Mouse (Mus musculus) heart, embryonic 13.5 days (tissue): ENCODE measurements around the gene Pnkp. TPM values are rescaled to one million over a fixed set of nuclear protein-coding genes. Genes with fewer than 3 reads are reported as not detected.

Experiments used
- ATAC-seq: fragments of 200-750 bp; cut with Nextera tagmentation; 2 replicates; pipeline ENCODE4 v1.8.0; 2017; ENCODE audit warnings: moderate TSS enrichment; ENCODE audit not compliant: insufficient number of reproducible peaks, low FRiP score, low TSS enrichment; ENCODE audit errors: extremely low read depth
- H3K27ac ChIP-seq: fragments of 300-500 bp; sonication (generic); replicated peaks from 2 replicates; pipeline ENCODE4 v1.5.1; 2015; ENCODE audit warnings: moderate library complexity, mild to moderate bottlenecking, inconsistent platforms
- H3K27me3 ChIP-seq: fragments of 300-500 bp; sonication (generic); replicated peaks from 2 replicates; pipeline ENCODE4 v1.6.1; 2015; ENCODE audit warnings: mild to moderate bottlenecking, inconsistent platforms
- H3K36me3 ChIP-seq: fragments of 300-500 bp; sonication (generic); 2 replicates; pipeline ENCODE4 v1.6.1; 2015; ENCODE audit warnings: mild to moderate bottlenecking, inconsistent platforms
- H3K4me1 ChIP-seq: fragments of 300-500 bp; sonication (generic); 2 replicates; pipeline ENCODE4 v1.6.1; 2015; ENCODE audit warnings: inconsistent platforms
- H3K4me2 ChIP-seq: fragments of 300-500 bp; sonication (generic); 2 replicates; pipeline ENCODE4 v1.6.1; 2015; ENCODE audit warnings: inconsistent platforms, mild to moderate bottlenecking, moderate library complexity
- H3K4me3 ChIP-seq: fragments of 300-500 bp; sonication (generic); 2 replicates; pipeline ENCODE4 v1.5.1; 2015; ENCODE audit warnings: moderate library complexity, mild to moderate bottlenecking, inconsistent platforms
- H3K9ac ChIP-seq: fragments of 300-500 bp; sonication (generic); 2 replicates; pipeline ENCODE4 v1.6.1; 2015; ENCODE audit warnings: inconsistent platforms, mild to moderate bottlenecking, moderate library complexity
- H3K9me3 ChIP-seq: fragments of 300-500 bp; sonication (generic); 2 replicates; pipeline ENCODE4 v1.6.1; 2016; ENCODE audit warnings: inconsistent platforms
- WGBS: fragments of 180-500 bp; shearing (Covaris S2); methylation state at CpG from one replicate; pipeline ENCODE4 v1.1.7; 2015; ENCODE audit warnings: mixed read lengths; 5-methylcytosine and 5-hydroxymethylcytosine counted together
- polyA plus RNA-seq: library from polyadenylated mRNA; unstranded; fragments of >200 nt; fragmentation: Nextera tagmentation; extraction: Ambion mirVana; gene quantifications from 2 replicates; pipeline ENCODE4 v1.2.1, GENCODE M21; 2015

The Pnkp gene
- polyA plus RNA-seq, 1 experiment from 2014 or later, result 24.0 TPM

DNA sequence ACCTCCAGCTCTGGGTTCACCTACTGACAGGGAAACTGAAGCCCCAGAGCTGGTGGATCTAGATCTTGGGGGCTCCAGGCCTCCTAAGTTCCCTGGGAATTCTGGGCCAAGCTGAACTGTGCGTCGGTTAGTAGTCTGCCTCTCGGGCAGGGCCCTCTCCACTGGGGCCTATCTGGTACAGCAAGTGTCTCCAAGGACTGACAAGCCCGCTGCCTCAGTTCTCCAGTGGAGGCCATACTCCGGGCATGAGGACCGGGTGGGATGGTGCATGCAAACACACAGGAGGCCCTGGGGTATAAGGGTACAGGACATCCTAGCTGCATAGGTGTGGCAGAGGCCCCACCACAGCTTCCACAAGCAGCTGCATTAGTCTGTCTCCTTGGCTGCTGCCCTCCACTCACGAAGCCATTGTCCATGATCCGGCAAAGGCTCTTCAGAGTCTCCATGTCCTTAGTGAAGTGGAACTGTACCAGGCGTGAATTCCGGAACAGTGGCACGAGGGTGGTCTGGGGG is 7.1 kb downstream of the Pnkp start:
- H3K4me1 ChIP-seq, result peaks cover 61% of the 10 kb centered on the region
- no peak for ATAC-seq
- no peaks in the 10 kb centered on the region for H3K9me3 ChIP-seq
- peaks cover 58% of the 10 kb centered on the region for H3K36me3 ChIP-seq
- H3K27me3 ChIP-seq, result no peaks in the 10 kb centered on the region
- peak overlapping the region; percentile 98; the same call in 1 of the 2 replicates for H3K9ac ChIP-seq
- H3K4me2 ChIP-seq, result no peak overlapping the region
- H3K27ac ChIP-seq, result peak overlapping the region; percentile 77
- no peak overlapping the region for H3K4me3 ChIP-seq
- WGBS, result 83% methylated on average over 11 of the region's 11 CpGs

DNA sequence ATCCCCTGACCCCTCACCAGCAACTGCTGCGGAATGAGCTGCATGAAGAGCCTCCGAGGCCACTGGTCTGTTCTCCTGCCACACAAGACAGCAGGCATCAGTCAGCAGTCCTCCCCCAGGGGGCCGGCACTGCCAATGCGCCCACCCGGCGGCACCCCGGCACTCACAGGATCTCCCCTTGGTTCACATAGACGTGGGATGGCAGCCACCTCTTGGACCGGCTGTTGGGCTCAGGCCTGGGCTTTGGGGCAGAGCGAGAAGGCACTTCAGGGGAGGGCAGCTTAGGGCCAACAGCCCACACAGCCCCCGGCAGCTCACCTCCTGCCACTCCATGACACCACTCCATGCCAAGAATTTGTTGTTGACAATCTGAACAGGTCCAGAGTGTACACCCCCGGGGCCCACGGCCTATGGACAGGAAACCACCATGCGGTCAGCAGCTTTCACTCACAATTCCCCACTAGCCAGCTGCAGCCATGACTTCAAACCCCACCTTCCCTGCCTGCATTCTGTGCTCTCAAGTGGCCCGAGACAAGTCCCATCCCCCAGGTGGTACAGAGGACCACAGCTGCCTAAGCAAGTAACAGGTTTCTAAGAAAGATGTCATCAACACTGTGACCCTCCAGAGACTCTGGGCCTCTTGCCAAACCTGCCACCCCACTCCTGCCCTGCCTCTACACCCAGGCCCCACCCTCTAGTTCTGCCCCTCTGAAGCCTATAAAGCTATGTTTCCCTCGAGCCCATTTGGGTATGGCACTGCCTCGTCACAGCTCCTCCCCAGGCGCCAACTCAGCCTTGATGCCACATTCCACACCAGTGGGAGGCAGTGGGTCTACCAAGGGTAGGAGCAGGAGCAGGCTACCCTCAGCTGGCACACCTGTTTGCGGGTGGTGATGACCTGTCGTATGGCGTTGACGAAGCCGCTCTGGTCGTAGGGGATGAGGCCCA is 7.9 kb downstream of the Pnkp start:
- Histone ChIP-seq H3K4me1 (peaks cover 61% of the 10 kb centered on the region), H3K9me3 (no peaks in the 10 kb centered on the region), H3K27me3 (no peaks in the 10 kb centered on the region), H3K4me3 (no peak overlapping the region), H3K36me3 (peaks cover 51% of the 10 kb centered on the region), H3K9ac (peak overlapping the region; percentile 98), H3K27ac (peak overlapping the region; percentile 77), H3K4me2 (peak overlapping the region; percentile 92)
- no peak for ATAC-seq
- WGBS, result 70% methylated on average over 24 of the region's 24 CpGs

GRCm38 (mm10) chr7:44866276-44867009 is 9.5 kb downstream of the Pnkp start:
- Histone ChIP-seq H3K4me1 (peaks cover 60% of the 10 kb centered on the region), H3K36me3 (peaks cover 42% of the 10 kb centered on the region), H3K4me2 (peak overlapping the region; percentile 92), H3K4me3 (peak overlapping the region; percentile 81), H3K27me3 (no peaks in the 10 kb centered on the region), H3K9me3 (no peaks in the 10 kb centered on the region), H3K27ac (peak overlapping the region; percentile 77), H3K9ac (peak overlapping the region; percentile 98)
- 37% methylated on average over 15 of the region's 15 CpGs for WGBS
- ATAC-seq, result 0 out of 2 replicates have a peak, but pooled peaks have one; percentile 0

DNA sequence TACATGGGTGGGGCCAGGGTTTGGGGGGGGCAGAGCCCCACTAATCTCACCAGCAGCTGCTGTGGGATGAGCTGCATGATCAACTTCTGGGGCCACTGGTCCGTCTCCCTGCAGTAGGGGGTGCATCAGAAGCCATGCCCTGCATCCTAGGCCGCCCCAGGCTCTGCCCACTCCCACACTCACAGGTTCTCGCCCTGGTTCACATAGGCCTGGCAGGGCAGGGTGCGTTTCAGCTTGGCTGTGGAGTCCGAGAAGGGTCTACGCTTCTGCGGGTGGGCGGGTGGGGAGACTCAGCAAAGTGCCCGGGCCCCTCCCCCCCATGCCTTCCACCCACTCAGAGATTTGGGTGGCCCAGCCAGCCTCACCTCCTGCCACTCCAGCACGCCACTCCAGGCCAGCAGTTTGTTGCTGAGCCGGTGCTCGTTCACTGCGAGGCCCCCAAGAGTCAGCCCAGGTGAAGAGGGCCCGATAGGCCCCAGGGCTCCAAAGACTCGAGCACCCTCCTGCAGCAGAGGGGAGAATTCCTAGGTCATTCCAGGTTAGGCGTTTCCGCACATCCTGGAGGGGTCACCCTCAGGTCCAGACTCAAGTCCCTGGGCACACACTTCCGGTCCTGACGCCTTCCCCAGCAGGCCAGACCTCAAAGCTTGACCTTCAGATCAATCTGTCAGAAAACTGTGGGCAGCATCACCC is 10.2 kb downstream of the Pnkp start:
- H3K4me2 ChIP-seq, result peak overlapping the region; percentile 92
- H3K27me3 ChIP-seq, result no peaks in the 10 kb centered on the region
- WGBS, result 61% methylated on average over 19 of the region's 19 CpGs
- peak overlapping the region; percentile 98 for H3K9ac ChIP-seq
- peak overlapping the region; percentile 77 for H3K27ac ChIP-seq
- no peaks in the 10 kb centered on the region for H3K9me3 ChIP-seq
- peak overlapping the region; percentile 81 for H3K4me3 ChIP-seq
- H3K4me1 ChIP-seq, result peaks cover 60% of the 10 kb centered on the region
- ATAC-seq, result no peak
- peaks cover 35% of the 10 kb centered on the region for H3K36me3 ChIP-seq

GRCm38 (mm10) chr7:44867802-44868201 is 10.9 kb downstream of the Pnkp start:
- H3K4me1 ChIP-seq, result peaks cover 66% of the 10 kb centered on the region
- H3K27me3 ChIP-seq, result no peaks in the 10 kb centered on the region
- no peaks in the 10 kb centered on the region for H3K9me3 ChIP-seq
- H3K4me2 ChIP-seq, result peak overlapping the region; percentile 92
- peak overlapping the region; percentile 81 for H3K4me3 ChIP-seq
- H3K27ac ChIP-seq, result peak overlapping the region; percentile 99; the same call in 1 of the 2 replicates
- peaks cover 28% of the 10 kb centered on the region for H3K36me3 ChIP-seq
- 45% methylated on average over 9 of the region's 9 CpGs for WGBS
- no peak for ATAC-seq
- peak overlapping the region; percentile 98 for H3K9ac ChIP-seq

GRCm38 (mm10) chr7:44868465-44868864 is 11.5 kb downstream of the Pnkp start:
- Histone ChIP-seq H3K4me3 (peak overlapping the region; percentile 81), H3K4me2 (peak overlapping the region; percentile 92), H3K4me1 (peaks cover 73% of the 10 kb centered on the region), H3K27ac (peak overlapping the region; percentile 99), H3K9me3 (no peaks in the 10 kb centered on the region), H3K27me3 (no peaks in the 10 kb centered on the region), H3K9ac (peak overlapping the region; percentile 98), H3K36me3 (peaks cover 22% of the 10 kb centered on the region)
- 6% methylated on average over 16 of the region's 16 CpGs for whole genome bisulfite sequencing
- no peak for ATAC-seq

DNA sequence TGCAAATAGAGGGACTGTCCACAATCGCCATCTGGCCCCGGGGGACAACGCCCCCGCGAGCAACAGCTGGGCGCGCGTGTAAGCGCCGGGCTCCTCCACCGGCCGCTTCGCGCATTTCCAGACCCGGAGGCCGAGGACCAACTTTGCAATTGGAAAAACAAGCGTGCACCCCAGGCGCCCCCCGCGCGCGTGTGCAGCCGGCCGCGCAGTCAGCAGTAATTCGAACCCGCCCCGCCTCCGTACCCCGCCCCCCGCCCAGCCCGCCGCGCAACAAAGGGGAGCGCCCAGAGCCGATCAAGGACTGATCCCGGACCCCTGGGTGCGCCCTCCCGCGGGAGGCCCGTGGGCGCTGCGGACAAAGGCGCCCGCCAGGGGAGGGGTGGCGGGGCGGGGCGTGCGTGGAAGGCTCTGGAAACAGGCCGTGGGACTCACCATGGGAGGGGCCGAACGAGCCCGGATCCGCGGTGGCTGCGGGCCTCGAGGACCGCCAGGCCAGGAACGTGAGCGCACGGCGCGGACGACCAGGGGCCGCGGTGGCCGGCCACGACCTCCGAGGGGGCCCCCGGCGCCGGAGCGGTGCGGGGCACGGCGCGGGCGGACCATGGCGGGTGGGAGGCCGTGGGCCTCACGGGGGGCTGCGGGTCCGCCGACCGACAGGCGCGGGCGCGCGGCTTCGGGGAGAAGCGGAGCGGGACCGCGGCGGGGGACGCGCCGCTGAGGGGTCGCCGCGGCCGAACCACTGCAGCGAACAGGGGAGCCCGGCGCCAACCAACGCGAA is 12.2 kb downstream of the Pnkp start:
- Histone ChIP-seq H3K36me3 (peaks cover 15% of the 10 kb centered on the region), H3K4me2 (peak overlapping the region; percentile 92), H3K27me3 (no peaks in the 10 kb centered on the region), H3K4me1 (peaks cover 73% of the 10 kb centered on the region), H3K27ac (peak overlapping the region; percentile 99), H3K9me3 (no peaks in the 10 kb centered on the region), H3K4me3 (peak overlapping the region; percentile 81), H3K9ac (peak overlapping the region; percentile 98)
- WGBS, result under 1% methylated on average over 85 of the region's 108 CpGs
- ATAC-seq, result peak; percentile 48

GRCm38 (mm10) chr7:44869697-44870528 is 13.0 kb downstream of the Pnkp start, which contains the start of gene Ptov1:
Gene Ptov1 (minus strand): TSS chr7:44869788.
- 5% methylated on average over 29 of the region's 29 CpGs for WGBS

GRCm38 (mm10) chr7:44870614-44871013 is 13.7 kb downstream of the Pnkp start:
- ATAC-seq, result no peak
- WGBS, result 82% methylated on average over 6 of the region's 6 CpGs
- Histone ChIP-seq H3K4me2 (peak overlapping the region; percentile 92), H3K36me3 (peaks cover 3% of the 10 kb centered on the region; the same call in 1 of the 2 replicates), H3K4me3 (peak overlapping the region; percentile 81), H3K4me1 (peaks cover 61% of the 10 kb centered on the region), H3K9ac (peak overlapping the region; percentile 98), H3K27me3 (no peaks in the 10 kb centered on the region), H3K27ac (peak overlapping the region; percentile 99), H3K9me3 (no peaks in the 10 kb centered on the region)

More at GRCm38 (mm10) chr7:44869697-44870528, 13.0 kb downstream of the Pnkp start, which contains the start of gene Ptov1:
- no peaks in the 10 kb centered on the region for H3K9me3 ChIP-seq
- peak within 1 kb of the TSS; percentile 99 for H3K27ac ChIP-seq
- H3K4me1 ChIP-seq, result peaks cover 66% of the 10 kb centered on the region
- H3K9ac ChIP-seq, result peak within 1 kb of the TSS; percentile 98
- peak within 1 kb of the TSS; percentile 92 for H3K4me2 ChIP-seq
- no peaks in the 10 kb centered on the region for H3K27me3 ChIP-seq
- peak; percentile 82 for ATAC-seq
- H3K4me3 ChIP-seq, result peak within 1 kb of the TSS; percentile 81
- H3K36me3 ChIP-seq, result peaks cover 7% of the 10 kb centered on the region
